Mouse (Mus musculus) heart, embryonic 13.5 days (tissue): ENCODE measurements at regions not wholly inside any gene's neighbourhood (a gene's known extent, or its start where the extent isn't known, plus 50 kb on each side); places are given as distances from the start of the nearest gene placed in this dataset.
A peak's percentile ranks its signal among the peaks of the same experiment; 100 is the strongest.

Experiments
- ATAC-seq: fragments of 200-750 bp; cut with Nextera tagmentation; 2 replicates; pipeline ENCODE4 v1.8.0; 2017; ENCODE audit warnings: moderate TSS enrichment; ENCODE audit not compliant: insufficient number of reproducible peaks, low FRiP score, low TSS enrichment; ENCODE audit errors: extremely low read depth
- H3K27ac ChIP-seq: fragments of 300-500 bp; sonication (generic); replicated peaks from 2 replicates; pipeline ENCODE4 v1.5.1; 2015; ENCODE audit warnings: moderate library complexity, mild to moderate bottlenecking, inconsistent platforms
- H3K27me3 ChIP-seq: fragments of 300-500 bp; sonication (generic); replicated peaks from 2 replicates; pipeline ENCODE4 v1.6.1; 2015; ENCODE audit warnings: mild to moderate bottlenecking, inconsistent platforms
- H3K36me3 ChIP-seq: fragments of 300-500 bp; sonication (generic); 2 replicates; pipeline ENCODE4 v1.6.1; 2015; ENCODE audit warnings: mild to moderate bottlenecking, inconsistent platforms
- H3K4me1 ChIP-seq: fragments of 300-500 bp; sonication (generic); 2 replicates; pipeline ENCODE4 v1.6.1; 2015; ENCODE audit warnings: inconsistent platforms
- H3K4me2 ChIP-seq: fragments of 300-500 bp; sonication (generic); 2 replicates; pipeline ENCODE4 v1.6.1; 2015; ENCODE audit warnings: inconsistent platforms, mild to moderate bottlenecking, moderate library complexity
- H3K4me3 ChIP-seq: fragments of 300-500 bp; sonication (generic); 2 replicates; pipeline ENCODE4 v1.5.1; 2015; ENCODE audit warnings: moderate library complexity, mild to moderate bottlenecking, inconsistent platforms
- H3K9ac ChIP-seq: fragments of 300-500 bp; sonication (generic); 2 replicates; pipeline ENCODE4 v1.6.1; 2015; ENCODE audit warnings: inconsistent platforms, mild to moderate bottlenecking, moderate library complexity
- H3K9me3 ChIP-seq: fragments of 300-500 bp; sonication (generic); 2 replicates; pipeline ENCODE4 v1.6.1; 2016; ENCODE audit warnings: inconsistent platforms
- WGBS: fragments of 180-500 bp; shearing (Covaris S2); methylation state at CpG from one replicate; pipeline ENCODE4 v1.1.7; 2015; ENCODE audit warnings: mixed read lengths; 5-methylcytosine and 5-hydroxymethylcytosine counted together

DNA sequence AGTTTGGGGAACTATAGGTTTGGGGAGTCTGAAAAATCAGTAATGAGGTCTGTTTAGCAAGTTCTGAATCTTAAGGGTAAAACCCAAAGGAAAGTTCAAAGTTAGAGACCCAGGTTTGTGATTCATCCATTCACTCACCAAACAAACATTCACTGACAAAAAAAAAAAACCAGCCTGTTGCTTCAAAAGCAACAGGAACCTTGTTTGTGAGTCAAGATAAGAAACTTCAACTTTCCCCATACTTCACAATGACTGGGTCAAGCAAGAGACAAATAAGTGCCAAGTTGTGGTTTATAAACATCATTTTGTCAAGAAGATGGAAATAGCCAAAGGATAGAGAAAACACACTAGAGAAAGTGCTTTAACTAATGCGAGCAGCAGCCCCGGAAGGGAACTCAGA, 266.9 kb upstream of the Fn1 start:
- Histone ChIP-seq H3K9me3 (no peaks in the 10 kb centered on the region), H3K4me2 (no peak overlapping the region), H3K27me3 (no peaks in the 10 kb centered on the region), H3K9ac (no peak overlapping the region), H3K36me3 (no peaks in the 10 kb centered on the region), H3K27ac (no peak overlapping the region), H3K4me1 (0 out of 2 replicates have a peak, but pooled peaks cover 3% of the 10 kb centered on the region), H3K4me3 (no peak overlapping the region)
- 92% methylated on average over 2 of the region's 2 CpGs for WGBS
- no peak for ATAC-seq

- Histone ChIP-seq H3K4me3 (no peak overlapping the region), H3K27me3 (no peaks in the 10 kb centered on the region), H3K9ac (no peak overlapping the region), H3K36me3 (no peaks in the 10 kb centered on the region), H3K9me3 (no peaks in the 10 kb centered on the region), H3K4me1 (no peaks in the 10 kb centered on the region), H3K4me2 (no peak overlapping the region), H3K27ac (no peak overlapping the region)
- WGBS = 50% methylated on average over 2 of the region's 2 CpGs
- no peak for ATAC-seq
Observed at GRCm38 (mm10) chr1:71917021-71917420, 264.0 kb upstream of the Fn1 start.

GRCm38 (mm10) chr1:71914439-71914838, 261.4 kb upstream of the Fn1 start:
- no peaks in the 10 kb centered on the region for H3K27me3 ChIP-seq
- no peak overlapping the region for H3K9ac ChIP-seq
- no peaks in the 10 kb centered on the region for H3K4me1 ChIP-seq
- no peaks in the 10 kb centered on the region for H3K9me3 ChIP-seq
- H3K27ac ChIP-seq = no peak overlapping the region
- no peaks in the 10 kb centered on the region for H3K36me3 ChIP-seq
- 78% methylated on average over 3 of the region's 3 CpGs for WGBS
- ATAC-seq = no peak
- no peak overlapping the region for H3K4me3 ChIP-seq
- H3K4me2 ChIP-seq = no peak overlapping the region

DNA sequence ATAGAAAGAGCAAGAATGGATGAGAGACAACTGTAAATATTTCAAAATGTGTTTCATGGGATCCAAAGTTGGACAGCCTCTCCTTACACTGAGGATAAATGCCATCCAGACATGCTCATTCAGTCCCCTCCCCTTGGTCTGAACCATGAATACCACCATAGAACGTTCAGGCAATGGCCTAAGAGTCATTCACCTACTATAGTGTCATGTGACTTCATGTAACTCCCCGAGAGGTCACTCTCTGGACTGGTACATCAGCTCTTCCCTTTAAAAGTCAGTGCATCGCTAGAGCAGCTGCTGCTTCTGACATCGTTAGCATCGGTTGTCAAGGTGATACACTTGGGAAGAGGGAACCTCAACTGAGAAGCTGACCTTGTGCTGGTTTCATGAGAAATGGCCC, 260.2 kb upstream of the Fn1 start:
- H3K4me3 ChIP-seq = no peak overlapping the region
- H3K27ac ChIP-seq = no peak overlapping the region
- WGBS = 68% methylated on average over 5 of the region's 5 CpGs
- no peaks in the 10 kb centered on the region for H3K9me3 ChIP-seq
- H3K4me1 ChIP-seq = no peaks in the 10 kb centered on the region
- no peaks in the 10 kb centered on the region for H3K36me3 ChIP-seq
- no peak for ATAC-seq
- H3K9ac ChIP-seq = no peak overlapping the region
- no peaks in the 10 kb centered on the region for H3K27me3 ChIP-seq
- H3K4me2 ChIP-seq = no peak overlapping the region

DNA sequence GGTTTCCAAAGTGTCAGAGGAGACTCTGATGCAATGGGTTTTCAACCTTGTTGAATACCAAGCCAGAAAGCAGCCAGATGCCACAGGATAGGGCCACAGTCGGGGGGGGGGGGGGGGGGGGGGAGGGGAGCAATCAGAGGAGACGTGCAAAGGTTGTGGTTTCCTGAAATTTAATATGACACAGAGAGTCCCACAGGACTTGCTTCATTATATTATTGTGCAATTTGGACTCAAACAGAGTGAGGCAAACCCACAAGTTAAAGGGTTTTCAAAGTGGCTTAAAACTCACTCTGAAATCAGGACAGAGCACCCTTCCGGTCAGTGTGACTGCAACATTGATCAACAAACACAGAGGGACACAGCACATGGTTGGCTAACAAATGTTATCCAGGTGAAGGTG, 259.4 kb upstream of the Fn1 start:
- Histone ChIP-seq H3K27me3 (no peaks in the 10 kb centered on the region), H3K36me3 (no peaks in the 10 kb centered on the region), H3K4me1 (no peaks in the 10 kb centered on the region), H3K27ac (no peak overlapping the region), H3K9ac (no peak overlapping the region), H3K4me3 (no peak overlapping the region), H3K9me3 (no peaks in the 10 kb centered on the region), H3K4me2 (no peak overlapping the region)
- ATAC-seq = no peak
- WGBS = 47% methylated on average over 2 of the region's 3 CpGs

GRCm38 (mm10) chr1:71910125-71910524, 257.1 kb upstream of the Fn1 start:
- no peak overlapping the region for H3K4me2 ChIP-seq
- no peaks in the 10 kb centered on the region for H3K36me3 ChIP-seq
- ATAC-seq = no peak
- WGBS = 72% methylated on average over 1 of the region's 1 CpGs
- H3K9me3 ChIP-seq = no peaks in the 10 kb centered on the region
- no peaks in the 10 kb centered on the region for H3K27me3 ChIP-seq
- H3K9ac ChIP-seq = no peak overlapping the region
- H3K27ac ChIP-seq = no peak overlapping the region
- no peak overlapping the region for H3K4me3 ChIP-seq
- no peaks in the 10 kb centered on the region for H3K4me1 ChIP-seq

- 59% methylated on average over 11 of the region's 11 CpGs for WGBS
- ATAC-seq = no peak
- no peak overlapping the region for H3K9ac ChIP-seq
- no peak overlapping the region for H3K4me2 ChIP-seq
- no peaks in the 10 kb centered on the region for H3K9me3 ChIP-seq
- no peak overlapping the region for H3K4me3 ChIP-seq
- H3K4me1 ChIP-seq = no peaks in the 10 kb centered on the region
- H3K27me3 ChIP-seq = no peaks in the 10 kb centered on the region
- no peak overlapping the region for H3K27ac ChIP-seq
- no peaks in the 10 kb centered on the region for H3K36me3 ChIP-seq
Observed at GRCm38 (mm10) chr1:71909508-71910124, 256.6 kb upstream of the Fn1 start.

DNA sequence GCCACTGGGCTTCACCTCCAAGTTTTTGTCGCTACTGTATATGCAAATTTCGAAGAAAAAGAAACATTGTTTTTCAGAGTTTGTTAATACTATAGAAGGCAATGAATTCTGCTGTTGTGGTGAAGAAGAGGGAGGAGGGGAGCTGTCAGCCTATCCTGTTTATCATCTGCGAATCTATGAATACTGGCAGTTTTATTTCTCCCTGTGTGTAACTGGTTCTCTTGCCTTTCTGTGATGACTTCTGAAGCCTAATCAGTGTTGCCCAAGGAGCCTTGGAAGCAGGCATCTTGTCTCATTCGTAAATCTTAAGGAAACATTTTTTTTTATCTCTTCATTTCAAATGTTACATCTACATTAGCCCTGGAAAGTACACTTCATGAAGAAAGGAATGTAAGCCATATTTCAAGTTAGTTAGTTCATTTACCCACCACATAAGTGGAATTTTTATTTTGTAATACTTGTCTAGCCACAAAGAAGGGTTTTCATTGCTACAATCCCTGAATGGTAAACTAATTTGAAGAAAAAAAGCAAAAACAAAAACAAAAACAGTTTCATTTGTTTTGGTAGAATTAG, 251.5 kb upstream of the Fn1 start:
- Histone ChIP-seq H3K4me1 (no peaks in the 10 kb centered on the region), H3K9me3 (no peaks in the 10 kb centered on the region), H3K27ac (no peak overlapping the region), H3K9ac (no peak overlapping the region), H3K4me3 (no peak overlapping the region), H3K36me3 (no peaks in the 10 kb centered on the region), H3K4me2 (no peak overlapping the region), H3K27me3 (no peaks in the 10 kb centered on the region)
- no peak for ATAC-seq
- 73% methylated on average over 4 of the region's 4 CpGs for WGBS

GRCm38 (mm10) chr1:71900106-71901074, 247.4 kb upstream of the Fn1 start:
- no peaks in the 10 kb centered on the region for H3K27me3 ChIP-seq
- no peak overlapping the region for H3K9ac ChIP-seq
- no peak overlapping the region for H3K4me3 ChIP-seq
- no peaks in the 10 kb centered on the region for H3K9me3 ChIP-seq
- ATAC-seq = no peak
- no peak overlapping the region for H3K27ac ChIP-seq
- no peaks in the 10 kb centered on the region for H3K36me3 ChIP-seq
- H3K4me2 ChIP-seq = no peak overlapping the region
- H3K4me1 ChIP-seq = peaks cover 35% of the 10 kb centered on the region
- WGBS = 77% methylated on average over 8 of the region's 9 CpGs

- peaks cover 35% of the 10 kb centered on the region for H3K4me1 ChIP-seq
- no peak overlapping the region for H3K4me3 ChIP-seq
- H3K4me2 ChIP-seq = no peak overlapping the region
- no peak for ATAC-seq
- WGBS = 47% methylated on average over 8 of the region's 8 CpGs
- no peak overlapping the region for H3K9ac ChIP-seq
- H3K9me3 ChIP-seq = no peaks in the 10 kb centered on the region
- no peaks in the 10 kb centered on the region for H3K27me3 ChIP-seq
- H3K36me3 ChIP-seq = no peaks in the 10 kb centered on the region
- no peak overlapping the region for H3K27ac ChIP-seq
Observed at GRCm38 (mm10) chr1:71899128-71899527, 246.1 kb upstream of the Fn1 start.

DNA sequence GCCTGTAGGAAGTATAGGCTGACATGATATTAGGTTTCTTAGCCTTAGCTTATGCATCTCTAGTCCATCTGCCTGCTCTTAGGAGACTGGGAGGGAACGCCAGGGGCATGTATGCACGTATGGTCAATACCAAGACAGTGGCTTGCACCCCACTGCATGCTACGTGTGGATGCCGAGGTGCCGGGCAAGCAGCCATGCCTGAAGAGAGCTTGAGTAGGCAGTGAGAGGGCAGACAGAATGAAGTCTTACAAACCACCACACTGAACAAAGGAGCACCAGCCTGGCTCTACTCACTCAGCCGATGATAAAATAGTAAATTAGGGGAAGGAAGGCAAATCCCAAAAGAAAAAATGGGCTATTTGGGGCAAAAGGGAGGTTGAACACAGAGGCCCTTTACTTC, 245.2 kb upstream of the Fn1 start:
- Histone ChIP-seq H3K4me2 (peak overlapping the region; percentile 19; the same call in 1 of the 2 replicates), H3K36me3 (no peaks in the 10 kb centered on the region), H3K27me3 (no peaks in the 10 kb centered on the region), H3K9ac (no peak overlapping the region), H3K4me3 (no peak overlapping the region), H3K4me1 (peaks cover 43% of the 10 kb centered on the region), H3K27ac (0 out of 2 replicates have a peak overlapping the region, but pooled peaks have one; percentile 17), H3K9me3 (no peaks in the 10 kb centered on the region)
- WGBS = 76% methylated on average over 6 of the region's 6 CpGs
- no peak for ATAC-seq
